Mouse (Mus musculus) hindbrain, embryonic 14.5 days (tissue): ENCODE data around the gene Fcgr2b. TPM values are rescaled to one million over a fixed set of nuclear protein-coding genes. Genes with fewer than 3 reads are reported as not detected.

ENCODE experiments used
- ATAC-seq: fragments of 200-750 bp; cut with Nextera tagmentation; 2 replicates; pipeline ENCODE4 v1.8.0; 2017; ENCODE audit warnings: moderate number of reproducible peaks, mild to moderate bottlenecking, moderate TSS enrichment, moderate library complexity; ENCODE audit not compliant: low FRiP score
- DNase-seq: peaks from one replicate; pipeline ENCODE4 v3.0.0-alpha.2; 2015; ENCODE audit warnings: low spot score
- H3K27ac ChIP-seq: fragments of 300-500 bp; sonication (generic); 2 replicates; pipeline ENCODE4 v1.5.1; 2014; ENCODE audit warnings: mild to moderate bottlenecking, moderate library complexity
- H3K27me3 ChIP-seq: fragments of 300-500 bp; sonication (generic); 2 replicates; pipeline ENCODE4 v1.6.1; 2014; ENCODE audit warnings: mild to moderate bottlenecking, low read length, mixed read lengths; ENCODE audit not compliant: control insufficient read depth, insufficient read depth
- H3K36me3 ChIP-seq: fragments of 300-500 bp; sonication (generic); replicated peaks from 2 replicates; pipeline ENCODE4 v1.6.1; 2014; ENCODE audit not compliant: control insufficient read depth, insufficient read depth
- H3K4me1 ChIP-seq: fragments of 300-500 bp; sonication (generic); replicated peaks from 2 replicates; pipeline ENCODE4 v1.6.1; 2014; ENCODE audit warnings: antibody characterized with exemption, low read length, mixed read lengths; ENCODE audit not compliant: control insufficient read depth, insufficient read depth
- H3K4me2 ChIP-seq: fragments of 300-500 bp; sonication (generic); replicated peaks from 2 replicates; pipeline ENCODE4 v1.6.1; 2014; ENCODE audit warnings: mild to moderate bottlenecking, moderate library complexity
- H3K4me3 ChIP-seq: fragments of 300-500 bp; sonication (generic); replicated peaks from 2 replicates; pipeline ENCODE4 v1.5.1; 2014; ENCODE audit warnings: mild to moderate bottlenecking, low read length
- H3K9ac ChIP-seq: fragments of 300-500 bp; sonication (generic); 2 replicates; pipeline ENCODE4 v1.6.1; 2014
- H3K9me3 ChIP-seq: fragments of 300-500 bp; sonication (generic); 2 replicates; pipeline ENCODE4 v1.6.1; 2016; ENCODE audit warnings: low read length; ENCODE audit not compliant: control insufficient read depth
- WGBS: fragments of 180-500 bp; shearing (Covaris S2); extraction: QIAGEN DNeasy Blood & Tissue Kit; methylation state at CpG from one replicate; pipeline ENCODE4 v1.1.7; 2014; 5-methylcytosine and 5-hydroxymethylcytosine counted together
- polyA plus RNA-seq: library from polyadenylated mRNA; unstranded; fragments of >200 nt; fragmentation: Nextera tagmentation; extraction: Ambion mirVana; gene quantifications from 2 replicates; pipeline ENCODE4 v1.2.1, GENCODE M21; 2014

Fcgr2b gene
- polyA plus RNA-seq, 1 experiment from 2014 or later: 1.2 TPM

DNA sequence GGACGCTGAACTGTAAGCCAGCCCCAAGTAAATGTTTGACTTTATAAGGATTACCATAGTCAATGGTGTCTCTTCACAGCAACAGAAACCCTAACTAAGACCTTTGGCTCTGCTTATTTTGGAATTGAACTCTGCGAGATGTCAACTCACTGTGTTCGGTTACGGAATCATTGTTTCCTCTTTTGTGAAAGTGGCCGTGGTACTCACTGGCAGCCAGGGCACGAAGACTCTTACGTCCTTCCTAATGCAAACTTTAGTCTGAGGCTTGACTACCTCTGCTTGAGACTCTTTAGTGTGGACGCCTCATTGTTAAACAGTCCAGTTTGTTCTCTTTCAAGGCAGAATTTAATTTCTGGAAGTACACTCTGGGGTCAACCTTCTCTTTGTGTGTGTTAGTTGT is 57.0 kb downstream of the Fcgr2b start:
- ATAC-seq (no peak), DNase-seq (no peak)
- no peaks in the 10 kb centered on the region for H3K36me3 ChIP-seq
- 89% methylated on average over 8 of the region's 8 CpGs for WGBS
- H3K4me2 ChIP-seq: no peak overlapping the region
- no peak overlapping the region for H3K4me3 ChIP-seq
- H3K9ac ChIP-seq: no peak overlapping the region
- no peak overlapping the region for H3K27ac ChIP-seq
- no peaks in the 10 kb centered on the region for H3K4me1 ChIP-seq
- H3K9me3 ChIP-seq: no peaks in the 10 kb centered on the region
- H3K27me3 ChIP-seq: no peaks in the 10 kb centered on the region

GRCm38 (mm10) chr1:170915657-170916056 is 60.7 kb downstream of the Fcgr2b start:
- no peak overlapping the region for H3K4me2 ChIP-seq
- no peak overlapping the region for H3K9ac ChIP-seq

DNA sequence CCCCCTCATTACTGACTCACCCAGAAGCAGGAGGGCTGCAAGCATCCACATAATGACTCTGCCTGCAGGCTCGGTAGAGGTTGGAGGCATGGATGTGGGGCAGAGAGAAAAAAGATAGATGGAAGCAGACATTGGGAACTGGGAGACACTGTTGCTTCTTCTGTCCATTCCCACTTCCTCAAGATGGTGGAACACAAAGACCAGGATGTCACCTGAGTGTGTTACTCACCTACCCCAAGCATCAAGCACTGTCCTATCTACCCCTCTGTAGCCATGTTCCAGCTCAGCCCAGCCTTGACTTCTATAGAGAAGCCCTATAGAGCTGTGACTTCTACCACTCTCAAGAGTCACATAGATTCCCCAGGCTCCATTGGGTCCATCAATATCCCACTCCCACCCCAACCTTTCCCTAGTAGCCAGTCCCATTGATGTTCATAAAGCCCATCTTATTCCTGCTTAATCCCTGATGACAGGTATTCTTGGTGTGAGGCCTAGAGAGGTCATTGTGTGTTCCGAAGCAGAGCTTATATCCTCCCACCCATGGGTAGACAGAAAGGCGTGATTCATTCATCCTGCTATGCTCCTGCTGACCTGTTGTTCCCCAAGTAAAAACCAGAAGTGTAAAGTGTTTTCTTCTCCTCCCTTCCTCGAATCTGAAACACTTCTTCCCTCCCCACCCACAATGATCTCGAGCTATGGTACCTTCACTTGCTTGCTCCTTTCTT is 63.3 kb downstream of the Fcgr2b start, which contains the start of gene Fcrlb:
Fcrlb (minus strand) TSS at position 51 of the 725 bp plus-strand sequence.
- H3K27ac ChIP-seq: no peak within 1 kb of the TSS
- H3K9ac ChIP-seq: no peak within 1 kb of the TSS
- no peaks in the 10 kb centered on the region for H3K9me3 ChIP-seq
- no peak within 1 kb of the TSS for H3K4me3 ChIP-seq
- peaks cover 14% of the 10 kb centered on the region for H3K27me3 ChIP-seq
- WGBS: 74% methylated on average over 5 of the region's 5 CpGs
- no peak for DNase-seq
- no peak for ATAC-seq
- H3K4me1 ChIP-seq: peaks cover 6% of the 10 kb centered on the region; the same call in 1 of the 2 replicates
- H3K4me2 ChIP-seq: no peak within 1 kb of the TSS
- H3K36me3 ChIP-seq: no peaks in the 10 kb centered on the region

More at GRCm38 (mm10) chr1:170915657-170916056, 60.7 kb downstream of the Fcgr2b start:
- H3K4me1 ChIP-seq: no peaks in the 10 kb centered on the region
- H3K9me3 ChIP-seq: no peaks in the 10 kb centered on the region
- no peaks in the 10 kb centered on the region for H3K36me3 ChIP-seq
- H3K4me3 ChIP-seq: no peak overlapping the region
- DNase-seq: no peak
- no peak overlapping the region for H3K27ac ChIP-seq
- 75% methylated on average over 5 of the region's 5 CpGs for WGBS
- ATAC-seq: no peak
- no peaks in the 10 kb centered on the region for H3K27me3 ChIP-seq

- H3K4me1 ChIP-seq: peaks cover 6% of the 10 kb centered on the region; the same call in 1 of the 2 replicates
Measured at GRCm38 (mm10) chr1:170911907-170912660, 64.3 kb downstream of the Fcgr2b start.

More at GRCm38 (mm10) chr1:170911907-170912660, 64.3 kb downstream of the Fcgr2b start:
- Histone ChIP-seq H3K27ac (no peak overlapping the region), H3K4me2 (no peak overlapping the region), H3K9me3 (no peaks in the 10 kb centered on the region), H3K9ac (no peak overlapping the region), H3K36me3 (no peaks in the 10 kb centered on the region), H3K27me3 (peaks cover 24% of the 10 kb centered on the region), H3K4me3 (no peak overlapping the region)
- 87% methylated on average over 11 of the region's 11 CpGs for WGBS
- ATAC-seq: no peak
- no peak for DNase-seq

Other genes starting within 250 kb of the Fcgr2b start
- 9.9 and 10.9 TPM in 2 replicates for gene Atf6, start 108.8 kb downstream of the Fcgr2b start, polyA plus RNA-seq
- 0.48 and 0.56 TPM in 2 replicates for gene Gm26620, start 91.5 kb downstream of the Fcgr2b start, polyA plus RNA-seq
- 41.2 and 45.9 TPM in 2 replicates for gene Dusp12, start 91.0 kb downstream of the Fcgr2b start, polyA plus RNA-seq
- gene Fcrlb, start 63.6 kb downstream of the Fcgr2b start, polyA plus RNA-seq: 0.75 and 1.1 TPM in 2 replicates
- not detected in 2 replicates for gene Fcrla, start 49.0 kb downstream of the Fcgr2b start, polyA plus RNA-seq
- 0.33 and 0.56 TPM in 2 replicates for gene Fcgr4, start 42.4 kb upstream of the Fcgr2b start, polyA plus RNA-seq
- gene Fcgr3, start 88.4 kb upstream of the Fcgr2b start, polyA plus RNA-seq: 9.6 and 11.6 TPM in 2 replicates
- 11.7 and 20.3 TPM in 2 replicates for gene Cfap126, start 137.4 kb upstream of the Fcgr2b start, polyA plus RNA-seq
- gene Sdhc, start 174.1 kb upstream of the Fcgr2b start, polyA plus RNA-seq: 311 and 314 TPM in 2 replicates
- gene Mpz, start 174.2 kb upstream of the Fcgr2b start, polyA plus RNA-seq: 3.5 and 4.8 TPM in 2 replicates
- gene Pcp4l1, start 219.7 kb upstream of the Fcgr2b start, polyA plus RNA-seq: 37.2 and 55.1 TPM in 2 replicates
- 0.21 and 0.50 TPM in 2 replicates for gene Nr1i3, start 237.4 kb upstream of the Fcgr2b start, polyA plus RNA-seq
- 41.2 and 47.0 TPM in 2 replicates for gene Tomm40l, start 246.0 kb upstream of the Fcgr2b start, polyA plus RNA-seq
- 5.6 and 7.0 TPM in 2 replicates for gene Apoa2, start 248.5 kb upstream of the Fcgr2b start, polyA plus RNA-seq